Mouse (Mus musculus): ENCODE data around the gene Cd177. TPM values are rescaled to one million over a fixed set of nuclear protein-coding genes. Genes with fewer than 3 reads are reported as not detected.
"Not testable (repeated sequence)": the region's sequence is repeated elsewhere in the genome, so short reads cannot be mapped to it uniquely, and the experiment has no call there.

The Cd177 gene
- polyA plus RNA-seq (2015; fragmentation: Nextera tagmentation; extraction: Ambion mirVana): 1.2 and 2.0 TPM in 2 replicates

DNA sequence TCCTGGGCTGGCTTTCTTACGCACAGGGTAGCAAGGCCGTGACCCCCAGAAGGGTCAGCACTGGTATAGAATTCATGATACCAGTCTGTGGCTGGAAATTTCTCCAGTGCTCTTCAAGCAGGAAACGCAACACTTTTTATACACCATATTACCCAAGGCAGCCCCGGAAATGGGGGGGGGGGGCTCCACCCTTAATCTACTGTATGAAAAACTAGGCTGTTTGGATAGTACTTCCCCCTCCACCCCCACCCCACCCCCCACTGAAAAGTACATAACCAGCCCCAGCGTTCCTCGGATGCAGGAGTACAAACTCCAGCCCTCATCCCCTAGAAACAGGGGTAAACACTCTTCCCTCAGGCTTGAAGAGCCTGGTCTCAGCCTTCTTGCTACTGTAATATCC is at the start of gene Cd177:
Cd177 (minus strand) TSS at position 101 of the 400 bp plus-strand sequence.
- H3K4me1 ChIP-seq (replicated peaks): no peaks in the 10 kb centered on the region
- H3K27ac ChIP-seq: no peak within 1 kb of the TSS
- no peak for ATAC-seq
- no peaks in the 10 kb centered on the region for H3K36me3 ChIP-seq
- no peaks in the 10 kb centered on the region for H3K27me3 ChIP-seq (replicated peaks)
- no peak within 1 kb of the TSS for H3K9ac ChIP-seq
- H3K9me3 ChIP-seq: no peaks in the 10 kb centered on the region
- H3K4me2 ChIP-seq (replicated peaks): no peak within 1 kb of the TSS
- H3K4me3 ChIP-seq (replicated peaks): no peak within 1 kb of the TSS
- WGBS: 67% methylated on average over 6 of the region's 6 CpGs

GRCm38 (mm10) chr7:24809041-24809440 is 48.9 kb upstream of the Cd177 start:
- 43% methylated on average over 2 of the region's 2 CpGs for WGBS
- Histone ChIP-seq H3K27me3 (replicated peaks) (no peaks in the 10 kb centered on the region), H3K9me3 (no peaks in the 10 kb centered on the region), H3K4me1 (replicated peaks) (no peaks in the 10 kb centered on the region), H3K9ac (no peak overlapping the region), H3K27ac (no peak overlapping the region), H3K4me2 (replicated peaks) (no peak overlapping the region), H3K36me3 (no peaks in the 10 kb centered on the region), H3K4me3 (replicated peaks) (no peak overlapping the region)
- ATAC-seq: no peak

GRCm38 (mm10) chr7:24804826-24805225 is 44.7 kb upstream of the Cd177 start:
- no peak overlapping the region for H3K9ac ChIP-seq
- 53% methylated on average over 6 of the region's 6 CpGs for WGBS
- H3K4me1 ChIP-seq (replicated peaks): no peaks in the 10 kb centered on the region
- no peaks in the 10 kb centered on the region for H3K36me3 ChIP-seq
- H3K4me2 ChIP-seq (replicated peaks): no peak overlapping the region
- no peaks in the 10 kb centered on the region for H3K9me3 ChIP-seq
- no peak overlapping the region for H3K27ac ChIP-seq
- H3K4me3 ChIP-seq (replicated peaks): no peak overlapping the region
- no peak for ATAC-seq
- no peaks in the 10 kb centered on the region for H3K27me3 ChIP-seq (replicated peaks)

GRCm38 (mm10) chr7:24802149-24802767 is 42.1 kb upstream of the Cd177 start:
- Histone ChIP-seq H3K9ac (no peak overlapping the region), H3K4me2 (replicated peaks) (no peak overlapping the region), H3K9me3 (no peaks in the 10 kb centered on the region), H3K27ac (no peak overlapping the region), H3K27me3 (replicated peaks) (no peaks in the 10 kb centered on the region), H3K36me3 (no peaks in the 10 kb centered on the region), H3K4me3 (replicated peaks) (no peak overlapping the region), H3K4me1 (replicated peaks) (no peaks in the 10 kb centered on the region)
- 65% methylated on average over 7 of the region's 7 CpGs for WGBS
- no peak for ATAC-seq

DNA sequence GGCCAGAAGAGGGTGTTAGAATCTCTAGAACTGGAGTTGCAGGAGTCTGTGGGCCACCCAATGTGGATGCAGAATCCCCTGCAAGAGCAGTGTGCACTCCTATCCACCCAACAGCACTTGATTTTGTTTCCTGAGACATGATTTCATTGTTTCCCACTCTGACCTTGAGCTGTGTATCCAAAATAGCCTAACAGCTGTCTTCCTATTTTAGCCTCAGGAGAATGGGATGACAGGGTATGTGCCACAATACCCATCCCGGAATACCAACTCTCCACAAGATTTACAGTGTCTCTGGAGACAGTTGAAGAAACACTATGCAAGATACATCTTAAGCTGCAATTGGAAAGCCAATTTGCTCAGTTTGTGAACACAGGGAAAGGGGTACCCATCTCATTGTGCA is 37.8 kb upstream of the Cd177 start:
- 84% methylated on average over 1 of the region's 1 CpGs for WGBS
- Histone ChIP-seq H3K4me1 (replicated peaks) (no peaks in the 10 kb centered on the region), H3K4me2 (replicated peaks) (no peak overlapping the region), H3K9ac (no peak overlapping the region), H3K9me3 (no peaks in the 10 kb centered on the region), H3K27me3 (replicated peaks) (peaks cover 2% of the 10 kb centered on the region; the same call in 1 of the 2 replicates), H3K36me3 (no peaks in the 10 kb centered on the region), H3K27ac (no peak overlapping the region), H3K4me3 (replicated peaks) (no peak overlapping the region)
- ATAC-seq: no peak

GRCm38 (mm10) chr7:24776918-24777317 is 16.8 kb upstream of the Cd177 start, which contains the start of gene Ceacam10:
Gene Ceacam10, plus strand, starts transcription at chr7:24777206.
- 43% methylated on average over 4 of the region's 4 CpGs for WGBS
- not testable (repeated sequence) for H3K36me3 ChIP-seq; H3K27ac ChIP-seq; H3K4me2 ChIP-seq (replicated peaks); H3K4me1 ChIP-seq (replicated peaks); H3K9me3 ChIP-seq; H3K27me3 ChIP-seq (replicated peaks); ATAC-seq; H3K4me3 ChIP-seq (replicated peaks); H3K9ac ChIP-seq

DNA sequence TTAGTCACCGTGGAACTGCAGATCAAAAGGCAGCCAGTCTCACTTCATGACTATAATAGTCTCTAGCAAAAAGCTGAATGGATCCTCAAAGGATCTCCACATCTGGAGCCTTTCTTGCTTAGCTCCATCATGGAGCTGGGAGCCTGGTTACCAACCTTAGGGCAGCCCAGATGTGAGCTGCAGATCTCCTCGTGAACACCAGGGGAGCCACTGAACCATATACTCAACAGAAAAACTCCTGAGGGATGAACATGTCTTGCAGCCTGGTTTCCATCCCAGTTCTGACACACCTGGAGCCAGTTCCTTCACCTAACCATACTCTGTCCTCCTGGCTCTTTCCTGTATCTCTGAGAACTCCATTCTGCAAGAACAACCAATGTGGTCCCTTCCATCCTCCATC is 16.0 kb upstream of the Cd177 start:
- H3K4me1 ChIP-seq (replicated peaks): no peaks in the 10 kb centered on the region
- no peaks in the 10 kb centered on the region for H3K9me3 ChIP-seq
- no peak for ATAC-seq
- no peak overlapping the region for H3K4me2 ChIP-seq (replicated peaks)
- no peak overlapping the region for H3K9ac ChIP-seq
- 75% methylated on average over 2 of the region's 2 CpGs for WGBS
- no peaks in the 10 kb centered on the region for H3K27me3 ChIP-seq (replicated peaks)
- no peak overlapping the region for H3K27ac ChIP-seq
- no peaks in the 10 kb centered on the region for H3K36me3 ChIP-seq
- H3K4me3 ChIP-seq (replicated peaks): no peak overlapping the region

DNA sequence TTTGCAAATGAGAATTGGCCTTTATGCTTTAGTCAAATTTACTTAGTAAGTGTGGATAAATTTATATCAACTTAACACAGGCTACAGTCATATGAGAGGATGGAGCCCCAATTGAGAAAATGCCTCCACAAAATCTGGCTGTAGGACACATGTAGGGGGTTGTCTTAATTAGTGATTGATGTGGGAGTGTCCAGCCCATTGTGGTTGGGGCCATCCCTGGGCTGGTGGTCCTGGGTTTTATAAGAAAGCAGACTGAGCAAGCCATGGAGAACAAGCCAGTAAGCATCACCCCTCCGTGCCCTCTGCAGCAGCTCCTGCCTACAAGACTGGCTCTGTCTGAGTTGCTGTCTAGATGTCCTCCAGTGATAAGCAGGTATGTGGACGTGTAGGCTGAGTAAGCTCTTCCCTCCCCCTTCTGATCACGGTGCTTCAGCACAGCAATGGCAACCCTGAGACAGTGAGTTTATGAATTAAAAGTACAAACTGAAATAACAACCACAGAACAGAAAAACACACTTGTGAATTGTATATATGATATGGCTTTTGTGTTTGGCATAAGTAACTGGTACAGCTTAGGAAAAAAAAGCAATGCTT is 13.9 kb upstream of the Cd177 start:
- no peaks in the 10 kb centered on the region for H3K27me3 ChIP-seq (replicated peaks)
- 41% methylated on average over 3 of the region's 3 CpGs for WGBS
- no peak overlapping the region for H3K4me2 ChIP-seq (replicated peaks)
- no peaks in the 10 kb centered on the region for H3K9me3 ChIP-seq
- no peak overlapping the region for H3K9ac ChIP-seq
- H3K4me3 ChIP-seq (replicated peaks): no peak overlapping the region
- no peak overlapping the region for H3K27ac ChIP-seq
- H3K36me3 ChIP-seq: no peaks in the 10 kb centered on the region
- no peaks in the 10 kb centered on the region for H3K4me1 ChIP-seq (replicated peaks)
- no peak for ATAC-seq

DNA sequence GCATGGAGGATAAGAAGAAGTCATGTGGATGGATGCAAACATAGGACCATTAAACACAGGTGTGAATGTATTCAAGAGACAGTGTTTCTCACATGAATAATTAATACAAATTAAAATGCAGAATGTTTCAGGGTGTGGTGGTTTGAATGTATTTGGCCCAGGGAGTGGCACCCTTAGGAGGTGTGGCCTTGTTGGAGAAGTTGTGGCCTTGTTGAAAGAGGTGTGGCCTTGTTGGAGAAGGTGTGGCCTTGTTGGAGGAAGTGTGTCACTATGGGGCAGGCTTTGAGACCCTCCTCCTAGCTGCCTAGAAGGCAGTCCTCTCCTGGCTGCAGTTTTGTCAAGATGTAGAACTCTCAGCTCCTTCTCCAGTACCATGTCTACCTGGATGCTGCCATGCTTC is 11.2 kb upstream of the Cd177 start:
- Histone ChIP-seq H3K4me2 (replicated peaks) (no peak overlapping the region), H3K27ac (no peak overlapping the region), H3K4me1 (replicated peaks) (no peaks in the 10 kb centered on the region), H3K4me3 (replicated peaks) (no peak overlapping the region), H3K27me3 (replicated peaks) (no peaks in the 10 kb centered on the region), H3K9me3 (no peaks in the 10 kb centered on the region), H3K36me3 (no peaks in the 10 kb centered on the region), H3K9ac (no peak overlapping the region)
- ATAC-seq: no peak

GRCm38 (mm10) chr7:24762574-24762973 is 2.5 kb upstream of the Cd177 start:
- 76% methylated on average over 8 of the region's 8 CpGs for WGBS
- ATAC-seq: no peak
- H3K4me1 ChIP-seq (replicated peaks): no peaks in the 10 kb centered on the region
- H3K27ac ChIP-seq: no peak overlapping the region
- H3K4me2 ChIP-seq (replicated peaks): no peak overlapping the region
- H3K36me3 ChIP-seq: no peaks in the 10 kb centered on the region
- H3K9me3 ChIP-seq: no peaks in the 10 kb centered on the region
- H3K9ac ChIP-seq: no peak overlapping the region
- H3K4me3 ChIP-seq (replicated peaks): no peak overlapping the region
- no peaks in the 10 kb centered on the region for H3K27me3 ChIP-seq (replicated peaks)

DNA sequence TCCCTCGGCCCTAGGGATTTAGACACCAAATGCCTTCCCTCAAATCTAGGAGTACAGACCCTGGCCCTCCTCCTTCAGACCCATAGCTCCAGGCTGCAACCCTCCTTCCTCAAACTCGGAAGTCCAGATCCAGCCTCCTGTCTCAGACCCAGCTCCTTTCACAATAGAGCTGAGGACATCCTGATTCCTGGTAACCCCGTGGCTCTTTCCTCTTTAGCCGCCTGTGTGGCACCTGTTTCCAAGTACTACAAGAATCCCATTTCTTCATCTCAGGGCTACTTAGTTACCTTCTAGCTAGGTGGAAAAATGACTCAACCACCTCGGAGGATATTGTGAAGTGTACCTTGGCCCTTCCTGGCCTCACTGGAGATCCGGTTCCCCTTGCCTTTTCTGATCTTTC is 1.1 kb upstream of the Cd177 start:
- Histone ChIP-seq H3K9ac (no peak overlapping the region), H3K9me3 (no peaks in the 10 kb centered on the region), H3K36me3 (no peaks in the 10 kb centered on the region), H3K27me3 (replicated peaks) (no peaks in the 10 kb centered on the region), H3K4me2 (replicated peaks) (no peak overlapping the region), H3K27ac (no peak overlapping the region), H3K4me1 (replicated peaks) (no peaks in the 10 kb centered on the region), H3K4me3 (replicated peaks) (no peak overlapping the region)
- WGBS: 68% methylated on average over 6 of the region's 6 CpGs
- no peak for ATAC-seq

GRCm38 (mm10) chr7:24758520-24758919 is 1.6 kb downstream of the Cd177 start:
- H3K9me3 ChIP-seq: no peaks in the 10 kb centered on the region
- H3K4me1 ChIP-seq (replicated peaks): no peaks in the 10 kb centered on the region
- H3K27me3 ChIP-seq (replicated peaks): no peaks in the 10 kb centered on the region
- no peaks in the 10 kb centered on the region for H3K36me3 ChIP-seq
- 71% methylated on average over 1 of the region's 1 CpGs for WGBS
- no peak overlapping the region for H3K4me2 ChIP-seq (replicated peaks)
- ATAC-seq: no peak
- no peak overlapping the region for H3K4me3 ChIP-seq (replicated peaks)
- no peak overlapping the region for H3K27ac ChIP-seq
- H3K9ac ChIP-seq: no peak overlapping the region

- H3K4me2 ChIP-seq (replicated peaks): no peak overlapping the region
- H3K4me3 ChIP-seq (replicated peaks): no peak overlapping the region
- H3K9ac ChIP-seq: no peak overlapping the region
- no peaks in the 10 kb centered on the region for H3K27me3 ChIP-seq (replicated peaks)
- H3K9me3 ChIP-seq: no peaks in the 10 kb centered on the region
- no peaks in the 10 kb centered on the region for H3K4me1 ChIP-seq (replicated peaks)
- no peak for ATAC-seq
- no peak overlapping the region for H3K27ac ChIP-seq
- H3K36me3 ChIP-seq: no peaks in the 10 kb centered on the region
- WGBS: 72% methylated on average over 5 of the region's 5 CpGs
Measured at GRCm38 (mm10) chr7:24753476-24753875, 6.6 kb downstream of the Cd177 start.

All from intestine, embryonic 15.5 days (tissue).